Comparison of ENCODE assay signal across 1 mouse cellular context in the genomic region with DNA sequence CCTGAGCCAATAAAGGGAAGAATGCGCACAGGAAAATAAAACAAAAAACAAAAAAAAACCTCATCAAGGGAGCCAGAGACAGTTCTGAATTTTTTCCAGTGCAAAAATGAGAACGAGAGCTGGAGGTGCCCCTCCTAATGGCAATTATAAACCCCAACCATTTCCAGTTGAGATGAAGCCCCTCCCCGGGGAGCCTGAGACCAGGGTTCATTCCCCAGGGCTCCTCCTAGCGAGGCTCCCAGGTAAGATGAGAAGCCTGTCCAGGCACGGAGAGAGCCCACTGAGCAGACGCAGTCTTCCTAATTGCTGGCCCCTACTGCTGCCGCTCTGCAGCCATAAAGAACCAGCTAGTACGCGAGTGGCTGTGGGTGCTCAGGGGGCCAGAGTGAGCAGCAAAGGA.
TF ChIP-seq lines count a peak whose summit lies in the region.

No protein-coding gene starts in this region.

TF ChIP-seq in CH12.LX, 34 proteins besides CTCF, POLR2A, EP300 and RAD21 (continued from another document):
- no peak for TF ChIP-seq CHD1 (IDR thresholded peaks at IDR 0.05; ENCODE audit: low read depth, low read length)
- 0 out of 2 replicates have a peak, but pooled peaks have one; percentile 57 for TF ChIP-seq TBP (conservative IDR thresholded peaks at IDR 0.05; ENCODE audit: low read depth, low read length)
- TF ChIP-seq MAX (IDR thresholded peaks at IDR 0.05; ENCODE audit: low read length), result no peak
- no peak for TF ChIP-seq MXI1 (IDR thresholded peaks at IDR 0.05; ENCODE audit: low read depth, low read length)
- peak; percentile 81 for TF ChIP-seq UBTF (IDR thresholded peaks at IDR 0.05; ENCODE audit: low read depth, low read length)
- TF ChIP-seq ELF1 (IDR thresholded peaks at IDR 0.05; ENCODE audit: low read depth, low read length), result no peak
- no peak for TF ChIP-seq SIN3A (IDR thresholded peaks at IDR 0.05; ENCODE audit: low read length)
- no peak for TF ChIP-seq ETS1 (conservative IDR thresholded peaks at IDR 0.05; ENCODE audit: low read depth, low read length)
- TF ChIP-seq MAFK (IDR thresholded peaks at IDR 0.05; ENCODE audit: insufficient replicate concordance, low read length), result no peak
- no peak for TF ChIP-seq JUN (IDR thresholded peaks at IDR 0.05; ENCODE audit: insufficient read depth, low read depth, low read length)
- TF ChIP-seq TCF12 (IDR thresholded peaks at IDR 0.05; ENCODE audit: low read depth, low read length), result no peak
- no peak for TF ChIP-seq MAZ (IDR thresholded peaks at IDR 0.05; ENCODE audit: low read depth, low read length)
- TF ChIP-seq ZMIZ1 (IDR thresholded peaks at IDR 0.05; ENCODE audit: low read depth, low read length), result no peak
